Mouse (Mus musculus): ENCODE results near the gene Olfr1402. TPM values are rescaled to one million over a fixed set of nuclear protein-coding genes. Genes with fewer than 3 reads are reported as not detected.

The Olfr1402 gene
- not detected for total RNA-seq (2023)

GRCm38 (mm10) chr3:97421920-97422319, at the start of gene Olfr1402:
Olfr1402 (minus strand) TSS chr3:97422020.

Other genes starting within 250 kb of the Olfr1402 start
- gene Bcl9, start 124.1 kb downstream of the Olfr1402 start, total RNA-seq (2023), result 52.6 TPM
- 35.3 TPM for gene Chd1l, start 188.2 kb upstream of the Olfr1402 start, total RNA-seq (2023)
- 8.7 TPM for gene Fmo5, start 206.8 kb upstream of the Olfr1402 start, total RNA-seq (2023)
- 5.0 TPM for gene Prkab2, start 236.2 kb upstream of the Olfr1402 start, total RNA-seq (2023)